Mouse (Mus musculus) brain, embryonic 14.5 days (tissue): ENCODE measurements around the gene Rorb.

ENCODE experiments used
- CTCF ChIP-seq: fragments of 200-500 bp; IDR thresholded peaks from 2 replicates; pipeline ENCODE4 v1.5.1; 2012; ENCODE audit warnings: inconsistent platforms, mild to moderate bottlenecking, moderate library complexity, borderline replicate concordance; ENCODE audit not compliant: insufficient read depth, insufficient read length; ENCODE audit errors: extremely low read depth
- POLR2A ChIP-seq: fragments of 200-500 bp; IDR thresholded peaks from 2 replicates; pipeline ENCODE4 v1.6.1; 2012; ENCODE audit warnings: mild to moderate bottlenecking, inconsistent platforms, borderline replicate concordance; ENCODE audit not compliant: poor library complexity, insufficient read depth, insufficient read length, severe bottlenecking; ENCODE audit errors: extremely low read depth

GRCm38 (mm10) chr19:19058201-19058600 lies 52.8 kb downstream of the Rorb start:
- no peak for TF ChIP-seq CTCF
- no peak for TF ChIP-seq POLR2A
